Mouse (Mus musculus): Measurements from ENCODE around the gene Fam129a.
A peak's percentile ranks its signal among the peaks of the same experiment; 100 is the strongest.
"Not testable (repeated sequence)": the region's sequence is repeated elsewhere in the genome, so short reads cannot be mapped to it uniquely, and the experiment has no call there.

Fam129a gene

GRCm38 (mm10) chr1:151749894-151750293 lies 178.9 kb downstream of the Fam129a start:
- not testable (repeated sequence) for DNase-seq (ENCODE audit: low spot score)

- DNase-seq (ENCODE audit: low spot score), result no peak
Measured at GRCm38 (mm10) chr1:151752946-151753345, 182.0 kb downstream of the Fam129a start.

- no peak for DNase-seq (ENCODE audit: low spot score)
Measured at GRCm38 (mm10) chr1:151753374-151753929, 182.5 kb downstream of the Fam129a start.

DNA sequence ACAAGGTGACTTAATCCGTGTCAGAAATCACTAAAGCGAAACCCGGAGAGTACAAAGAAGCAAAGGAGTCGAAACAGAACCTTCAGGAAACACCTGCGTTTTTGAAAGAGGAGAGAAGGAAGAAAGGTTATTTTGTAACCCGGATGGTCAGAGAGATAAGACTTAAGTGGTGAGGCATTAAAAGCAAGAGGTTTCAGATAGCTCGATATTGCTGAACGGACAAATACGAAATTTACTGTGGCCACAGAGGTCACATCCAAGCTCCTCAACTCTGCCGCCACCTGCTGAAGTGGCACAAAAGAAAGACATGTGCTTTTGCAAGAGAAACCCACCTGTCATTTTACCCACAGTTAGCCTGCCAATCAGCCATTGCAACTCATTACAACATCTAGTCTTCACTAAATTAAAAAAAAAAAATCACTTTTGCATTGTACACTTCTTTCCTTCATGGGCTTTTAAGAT lies 183.1 kb downstream of the Fam129a start:
- DNase-seq (ENCODE audit: low spot score), result no peak

GRCm38 (mm10) chr1:151754881-151755659 lies 184.1 kb downstream of the Fam129a start, which contains the start of gene Edem3:
Gene Edem3, plus strand, starts transcription at chr1:151755371.
- peak; percentile 92 for DNase-seq (ENCODE audit: low spot score)

- no peak for DNase-seq (ENCODE audit: low spot score)
Measured at GRCm38 (mm10) chr1:151755660-151756424, 184.9 kb downstream of the Fam129a start.

- DNase-seq (ENCODE audit: low spot score), result no peak
Measured at GRCm38 (mm10) chr1:151756425-151756728, 185.4 kb downstream of the Fam129a start.

GRCm38 (mm10) chr1:151758301-151758700 lies 187.3 kb downstream of the Fam129a start:
- DNase-seq (ENCODE audit: low spot score), result no peak

DNA sequence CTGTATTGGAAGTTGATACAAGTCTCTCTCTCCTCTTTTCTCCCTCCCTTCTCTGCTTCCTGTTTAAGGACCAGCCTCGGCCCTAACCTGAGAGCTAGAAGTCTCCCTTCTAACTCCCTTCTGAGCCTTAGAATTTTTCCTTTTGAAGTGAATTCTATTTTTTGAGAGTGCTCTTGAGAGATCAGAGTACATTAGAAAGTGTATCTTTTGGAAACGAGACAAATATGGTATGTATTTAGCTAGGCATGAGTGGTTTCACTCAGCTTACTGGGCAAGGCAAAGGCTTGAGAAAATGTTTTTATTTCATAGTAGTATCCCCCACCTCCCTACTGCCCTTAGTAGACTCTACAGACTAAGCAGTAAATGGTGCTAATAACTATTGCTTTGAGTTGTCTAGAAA lies 188.0 kb downstream of the Fam129a start:
- DNase-seq (ENCODE audit: low spot score), result no peak

- DNase-seq (ENCODE audit: low spot score), result no peak
Measured at GRCm38 (mm10) chr1:151764236-151764635, 193.2 kb downstream of the Fam129a start.

DNA sequence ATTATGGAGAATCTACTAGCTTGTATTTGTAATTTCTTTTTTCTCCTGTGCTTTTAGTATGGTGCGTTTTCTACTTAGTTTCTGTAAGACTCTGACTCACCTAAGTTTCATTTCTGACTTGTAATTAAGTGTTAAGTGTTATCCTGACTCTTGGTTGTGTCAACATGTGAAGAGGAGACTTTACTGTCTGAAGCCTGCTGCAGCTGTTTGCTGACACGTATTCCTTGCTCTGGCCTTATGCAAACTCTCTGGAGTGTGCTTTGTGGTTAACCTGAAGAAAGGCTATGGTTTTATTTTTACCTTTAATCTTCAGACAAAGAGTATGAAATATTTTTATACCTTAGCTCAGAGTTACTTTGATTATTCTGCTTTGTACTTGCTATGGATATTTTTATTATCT lies 195.2 kb downstream of the Fam129a start:
- no peak for DNase-seq (ENCODE audit: low spot score)

GRCm38 (mm10) chr1:151766976-151767654 lies 196.1 kb downstream of the Fam129a start:
- DNase-seq (ENCODE audit: low spot score), result no peak

DNA sequence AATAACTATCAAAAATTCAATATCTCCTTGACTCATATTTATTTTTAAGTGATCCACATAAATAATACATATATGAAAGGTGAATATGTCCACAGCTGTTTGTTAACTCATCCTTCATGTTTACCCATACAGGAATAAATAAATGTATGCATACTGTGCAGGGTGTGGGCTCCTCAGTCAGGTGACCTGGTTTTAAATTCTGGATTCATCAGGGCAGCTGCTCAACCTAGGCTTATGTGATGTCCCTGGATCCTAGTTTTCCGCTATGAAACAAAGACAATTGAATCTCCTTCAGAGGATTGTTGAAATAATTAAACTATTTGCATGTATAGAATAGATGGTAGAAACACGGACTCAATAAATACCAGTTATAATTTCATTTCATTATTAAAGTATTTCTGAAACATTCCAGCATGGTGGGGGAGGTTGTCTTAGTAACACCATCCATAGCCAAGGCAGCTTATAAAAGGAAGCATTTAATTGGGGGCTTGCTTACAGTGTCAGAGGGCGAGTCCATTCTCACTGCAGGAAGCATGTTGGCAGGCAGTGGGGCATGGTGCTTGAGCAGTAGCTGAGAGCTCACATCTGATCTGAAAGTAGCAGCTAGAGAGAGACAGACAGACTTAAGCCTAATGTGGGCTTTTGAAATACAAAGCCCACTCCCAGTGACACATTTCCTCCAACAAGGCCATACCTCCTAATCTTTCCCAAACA lies 198.4 kb downstream of the Fam129a start:
- DNase-seq (ENCODE audit: low spot score), result no peak
